Mouse (Mus musculus) myocyte (in vitro differentiated cells): ENCODE data around the gene Anks1b. TPM values are rescaled to one million over a fixed set of nuclear protein-coding genes. Genes with fewer than 3 reads are reported as not detected.

ENCODE experiments used
- H3K27me3 ChIP-seq: one replicate; pipeline ENCODE4 v1.6.1; 2011; ENCODE audit not compliant: control insufficient read depth, insufficient read depth, insufficient read length
- H3K36me3 ChIP-seq: one replicate; pipeline ENCODE4 v1.6.1; 2011; ENCODE audit not compliant: control insufficient read depth, insufficient read depth
- H3K4me2 ChIP-seq: one replicate; pipeline ENCODE4 v1.6.1; 2011; ENCODE audit warnings: low read depth, control low read depth
- H3K4me3 ChIP-seq: one replicate; pipeline ENCODE4 v1.5.1; 2011; ENCODE audit warnings: mild to moderate bottlenecking, control low read depth, moderate library complexity
- H3K79me2 ChIP-seq: one replicate; pipeline ENCODE4 v1.6.1; 2011; ENCODE audit not compliant: control insufficient read depth, insufficient read depth
- H3ac ChIP-seq: one replicate; pipeline ENCODE4 v1.6.1; 2011; ENCODE audit not compliant: control insufficient read depth, insufficient read length
- CEBPB ChIP-seq: IDR thresholded peaks from 2 replicates; pipeline ENCODE4 v1.6.1; 2011; ENCODE audit warnings: mild to moderate bottlenecking, moderate library complexity; ENCODE audit not compliant: poor library complexity, insufficient read depth, severe bottlenecking
- E2F4 ChIP-seq: IDR thresholded peaks from one replicate; pipeline ENCODE4 v1.6.1; 2011; ENCODE audit warnings: mild to moderate bottlenecking, control low read depth, moderate library complexity; ENCODE audit not compliant: insufficient read depth
- MAX ChIP-seq: IDR thresholded peaks from one replicate; pipeline ENCODE4 v1.6.1; 2011; ENCODE audit warnings: low read depth, mild to moderate bottlenecking, control low read depth
- MYOD1 ChIP-seq, 3 experiments: IDR thresholded peaks; one replicate each; pipeline ENCODE4 v1.6.1; 2011; ENCODE audit warnings: control low read depth in 2 of 3, low read depth in 2 of 3, mild to moderate bottlenecking in 2 of 3, moderate library complexity in 1 of 3; ENCODE audit not compliant: insufficient read length in 2 of 3, control insufficient read depth in 1 of 3
- MYOG ChIP-seq, 3 experiments: IDR thresholded peaks; one replicate each; pipeline ENCODE4 v1.6.1; 2011; ENCODE audit warnings: control low read depth in 2 of 3, low read depth in 2 of 3, mild to moderate bottlenecking in 2 of 3; ENCODE audit not compliant: insufficient read length in 2 of 3, control insufficient read depth in 1 of 3, insufficient read depth in 1 of 3
- POLR2A ChIP-seq: IDR thresholded peaks from one replicate; pipeline ENCODE4 v1.6.1; 2011; ENCODE audit warnings: low read depth, mild to moderate bottlenecking, control low read depth, moderate library complexity; ENCODE audit not compliant: insufficient read length
- POLR2AphosphoS2 ChIP-seq: IDR thresholded peaks from one replicate; pipeline ENCODE4 v1.6.1; 2011; ENCODE audit warnings: low read depth, control low read depth; ENCODE audit not compliant: insufficient read length
- REST ChIP-seq: IDR thresholded peaks from one replicate; pipeline ENCODE4 v1.6.1; 2011; ENCODE audit warnings: mild to moderate bottlenecking, control low read depth, moderate library complexity; ENCODE audit not compliant: insufficient read depth, insufficient read length
- SRF ChIP-seq: IDR thresholded peaks from one replicate; pipeline ENCODE4 v1.6.1; 2011; ENCODE audit warnings: low read depth; ENCODE audit not compliant: control insufficient read depth, insufficient read length
- TCF12 ChIP-seq: IDR thresholded peaks from one replicate; pipeline ENCODE4 v1.6.1; 2011; ENCODE audit warnings: mild to moderate bottlenecking, control low read depth; ENCODE audit not compliant: poor library complexity, insufficient read depth, severe bottlenecking
- TCF3 ChIP-seq: IDR thresholded peaks from one replicate; pipeline ENCODE4 v1.6.1; 2011; ENCODE audit warnings: low read depth, control low read depth; ENCODE audit not compliant: insufficient read length
- USF1 ChIP-seq: IDR thresholded peaks from one replicate; pipeline ENCODE4 v1.6.1; 2011; ENCODE audit warnings: low read depth, mild to moderate bottlenecking, control low read depth, moderate library complexity
- polyA plus RNA-seq: library from polyadenylated mRNA; unstranded; fragments of >200 nt; fragmentation: generic; extraction: Trizol; gene quantifications from one replicate; pipeline ENCODE4 v1.2.1, GENCODE M21; 2012; ENCODE audit warnings: missing spikeins

Anks1b gene
- polyA plus RNA-seq, 1 experiment, result 0.13 TPM

DNA sequence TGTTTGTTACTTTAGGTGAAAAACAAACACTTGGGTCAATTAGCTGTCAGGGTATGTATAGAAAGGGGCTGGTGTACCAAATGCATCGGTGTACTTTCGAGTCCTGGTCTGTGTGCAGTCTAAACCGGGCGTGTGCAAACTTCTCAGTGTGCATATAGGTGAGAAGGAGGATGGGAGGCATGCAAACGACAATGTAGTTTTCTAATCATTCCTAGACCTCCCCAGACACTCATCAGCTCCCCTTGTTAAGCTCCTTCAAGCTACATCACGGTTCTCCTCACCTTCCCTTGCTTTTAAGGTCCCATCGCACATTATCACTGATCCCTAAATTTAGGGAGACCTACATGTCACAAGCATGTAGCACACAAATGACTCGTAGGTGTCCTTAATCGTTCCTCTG, 704.5 kb downstream of the Anks1b start:
- H3K4me2 ChIP-seq, result no peak overlapping the region
- no peaks in the 10 kb centered on the region for H3K36me3 ChIP-seq
- H3K27me3 ChIP-seq, result no peaks in the 10 kb centered on the region
- H3K79me2 ChIP-seq, result no peaks in the 10 kb centered on the region
- no peak overlapping the region for H3ac ChIP-seq
- no peak overlapping the region for H3K4me3 ChIP-seq
- TF ChIP-seq MYOG (IDR thresholded peaks at IDR 0.05; ENCODE audit: control insufficient read depth in 1 of 3, insufficient read depth in 1 of 3, insufficient read length in 2 of 3, low read depth in 2 of 3) (no peak), CEBPB (no peak), E2F4 (no peak), MYOD1 (IDR thresholded peaks at IDR 0.05; ENCODE audit: control insufficient read depth in 1 of 3, insufficient read length in 2 of 3, low read depth in 2 of 3) (no peak), POLR2A (no peak), TCF12 (no peak), MAX (no peak), SRF (no peak), USF1 (no peak)

DNA sequence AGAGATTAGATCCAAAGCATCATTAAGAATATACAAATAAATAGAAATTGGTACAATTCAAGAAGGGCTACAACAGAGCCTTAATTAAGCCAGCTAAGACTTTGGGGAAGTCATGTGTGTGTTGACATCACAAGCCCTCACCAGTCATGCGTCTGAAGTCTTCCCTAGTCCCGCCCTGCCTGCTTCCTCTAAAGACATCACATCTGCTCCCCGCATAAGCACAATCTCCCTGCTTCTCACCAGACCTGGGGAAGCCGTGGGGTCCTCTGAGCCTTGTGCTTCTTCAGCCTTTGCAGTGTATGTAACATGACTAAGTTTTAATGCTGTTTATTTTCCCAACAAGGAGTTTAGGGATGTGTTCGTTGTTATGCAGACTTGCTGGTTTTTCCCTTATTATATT, 706.7 kb downstream of the Anks1b start:
- Histone ChIP-seq H3K4me2 (no peak overlapping the region), H3K79me2 (no peaks in the 10 kb centered on the region), H3ac (no peak overlapping the region), H3K27me3 (no peaks in the 10 kb centered on the region), H3K4me3 (no peak overlapping the region), H3K36me3 (no peaks in the 10 kb centered on the region)
- TF ChIP-seq MYOG (IDR thresholded peaks at IDR 0.05; ENCODE audit: control insufficient read depth in 1 of 3, insufficient read depth in 1 of 3, insufficient read length in 2 of 3, low read depth in 2 of 3) (no peak), SRF (no peak), REST (no peak), E2F4 (no peak), POLR2A (no peak), TCF3 (no peak), USF1 (no peak), POLR2AphosphoS2 (no peak), CEBPB (no peak), MAX (no peak), TCF12 (no peak), MYOD1 (IDR thresholded peaks at IDR 0.05; ENCODE audit: control insufficient read depth in 1 of 3, insufficient read length in 2 of 3, low read depth in 2 of 3) (no peak)

GRCm38 (mm10) chr10:90584052-90584451, 710.7 kb downstream of the Anks1b start:
- no peaks in the 10 kb centered on the region for H3K36me3 ChIP-seq
- no peak overlapping the region for H3K4me2 ChIP-seq
- H3ac ChIP-seq, result no peak overlapping the region
- H3K27me3 ChIP-seq, result no peaks in the 10 kb centered on the region
- no peaks in the 10 kb centered on the region for H3K79me2 ChIP-seq
- no peak overlapping the region for H3K4me3 ChIP-seq
- TF ChIP-seq POLR2AphosphoS2 (no peak), MAX (no peak), SRF (no peak), E2F4 (no peak), TCF12 (no peak), CEBPB (no peak), REST (no peak), USF1 (no peak), MYOG (IDR thresholded peaks at IDR 0.05; ENCODE audit: control insufficient read depth in 1 of 3, insufficient read depth in 1 of 3, insufficient read length in 2 of 3, low read depth in 2 of 3) (no peak), TCF3 (no peak), MYOD1 (IDR thresholded peaks at IDR 0.05; ENCODE audit: control insufficient read depth in 1 of 3, insufficient read length in 2 of 3, low read depth in 2 of 3) (no peak), POLR2A (no peak)

GRCm38 (mm10) chr10:90596142-90596541, 722.8 kb downstream of the Anks1b start:
- TF ChIP-seq MYOD1 (IDR thresholded peaks at IDR 0.05; ENCODE audit: control insufficient read depth in 1 of 3, insufficient read length in 2 of 3, low read depth in 2 of 3) (no peak), E2F4 (no peak), TCF12 (no peak), TCF3 (no peak), SRF (no peak), POLR2A (no peak), REST (no peak), POLR2AphosphoS2 (no peak), CEBPB (no peak), USF1 (no peak), MAX (no peak), MYOG (IDR thresholded peaks at IDR 0.05; ENCODE audit: control insufficient read depth in 1 of 3, insufficient read depth in 1 of 3, insufficient read length in 2 of 3, low read depth in 2 of 3) (no peak)
- Histone ChIP-seq H3K36me3 (no peaks in the 10 kb centered on the region), H3K4me3 (no peak overlapping the region), H3K27me3 (no peaks in the 10 kb centered on the region), H3ac (no peak overlapping the region), H3K4me2 (no peak overlapping the region), H3K79me2 (no peaks in the 10 kb centered on the region)

- H3K36me3 ChIP-seq, result no peaks in the 10 kb centered on the region
- H3K4me2 ChIP-seq, result no peak overlapping the region
- H3K79me2 ChIP-seq, result no peaks in the 10 kb centered on the region
- no peak overlapping the region for H3K4me3 ChIP-seq
- no peak overlapping the region for H3ac ChIP-seq
- H3K27me3 ChIP-seq, result no peaks in the 10 kb centered on the region
- TF ChIP-seq MAX, result no peak
- no peak for TF ChIP-seq USF1
- no peak for TF ChIP-seq CEBPB
- no peak for TF ChIP-seq POLR2A
- TF ChIP-seq MYOG (IDR thresholded peaks at IDR 0.05; ENCODE audit: control insufficient read depth in 1 of 3, insufficient read depth in 1 of 3, insufficient read length in 2 of 3, low read depth in 2 of 3), result no peak
- TF ChIP-seq E2F4, result no peak
- TF ChIP-seq MYOD1 (IDR thresholded peaks at IDR 0.05; ENCODE audit: control insufficient read depth in 1 of 3, insufficient read length in 2 of 3, low read depth in 2 of 3), result no peak
- TF ChIP-seq SRF, result no peak
- no peak for TF ChIP-seq REST
- no peak for TF ChIP-seq TCF12
- no peak for TF ChIP-seq POLR2AphosphoS2
- no peak for TF ChIP-seq TCF3
Measured at GRCm38 (mm10) chr10:90596576-90596975, 723.3 kb downstream of the Anks1b start.
